Mouse (Mus musculus): ENCODE results near the gene Prkcb.

Gene Prkcb

GRCm38 (mm10) chr7:122319566-122319965 lies 31.0 kb downstream of the Prkcb start:
- no peak for DNase-seq (ENCODE audit: low spot score in 2 of 2)

GRCm38 (mm10) chr7:122320843-122321544 lies 32.4 kb downstream of the Prkcb start:
- no peak for DNase-seq (ENCODE audit: low spot score in 2 of 2)

GRCm38 (mm10) chr7:122322038-122322690 lies 33.6 kb downstream of the Prkcb start:
- no peak for DNase-seq (ENCODE audit: low spot score in 2 of 2)

GRCm38 (mm10) chr7:122327942-122328341 lies 39.4 kb downstream of the Prkcb start:
- DNase-seq (ENCODE audit: low spot score in 2 of 2): no peak

- DNase-seq (ENCODE audit: low spot score in 2 of 2): no peak
These were observed 39.9 kb downstream of the Prkcb start for GRCm38 (mm10) chr7:122328466-122328865.

GRCm38 (mm10) chr7:122329588-122329987 lies 41.0 kb downstream of the Prkcb start:
- no peak for DNase-seq (ENCODE audit: low spot score in 2 of 2)

- DNase-seq (ENCODE audit: low spot score in 2 of 2): no peak
These were observed 45.1 kb downstream of the Prkcb start for GRCm38 (mm10) chr7:122333686-122334085.

GRCm38 (mm10) chr7:122337302-122337701 lies 48.8 kb downstream of the Prkcb start:
- no peak for DNase-seq (ENCODE audit: low spot score in 2 of 2)

GRCm38 (mm10) chr7:122338055-122338454 lies 49.5 kb downstream of the Prkcb start:
- no peak for DNase-seq (ENCODE audit: low spot score in 2 of 2)

GRCm38 (mm10) chr7:122339476-122339875 lies 50.9 kb downstream of the Prkcb start:
- DNase-seq (ENCODE audit: low spot score in 2 of 2): no peak

- no peak for DNase-seq (ENCODE audit: low spot score in 2 of 2)
These were observed 53.3 kb downstream of the Prkcb start for GRCm38 (mm10) chr7:122341813-122342212.

- no peak for DNase-seq (ENCODE audit: low spot score in 2 of 2)
These were observed 56.1 kb downstream of the Prkcb start for GRCm38 (mm10) chr7:122344656-122345055.

- no peak for DNase-seq (ENCODE audit: low spot score in 2 of 2)
These were observed 58.0 kb downstream of the Prkcb start for GRCm38 (mm10) chr7:122346251-122347242.

- DNase-seq (ENCODE audit: low spot score in 2 of 2): peak in 1 of 2 experiments; percentile 18
These were observed 58.9 kb downstream of the Prkcb start for GRCm38 (mm10) chr7:122347433-122347832.

- no peak for DNase-seq (ENCODE audit: low spot score in 2 of 2)
These were observed 61.4 kb downstream of the Prkcb start for GRCm38 (mm10) chr7:122349961-122350360.

GRCm38 (mm10) chr7:122350741-122351140 lies 62.2 kb downstream of the Prkcb start:
- DNase-seq (ENCODE audit: low spot score in 2 of 2): no peak

- peak in 1 of 2 experiments; percentile 53 for DNase-seq (ENCODE audit: low spot score in 2 of 2)
These were observed 63.3 kb downstream of the Prkcb start for GRCm38 (mm10) chr7:122351816-122352215.

GRCm38 (mm10) chr7:122352566-122353277 lies 64.2 kb downstream of the Prkcb start:
- DNase-seq (ENCODE audit: low spot score in 2 of 2): peak in 1 of 2 experiments; percentile 74

GRCm38 (mm10) chr7:122353329-122353728 lies 64.8 kb downstream of the Prkcb start:
- DNase-seq (ENCODE audit: low spot score in 2 of 2): no peak

- DNase-seq (ENCODE audit: low spot score in 2 of 2): no peak
These were observed 68.4 kb downstream of the Prkcb start for GRCm38 (mm10) chr7:122356941-122357340.

GRCm38 (mm10) chr7:122357847-122358246 lies 69.3 kb downstream of the Prkcb start:
- no peak for DNase-seq (ENCODE audit: low spot score in 2 of 2)

All from spleen, postnatal 10 days (tissue).